Mouse (Mus musculus): ENCODE data around the gene Olfr1290. TPM values are rescaled to one million over a fixed set of nuclear protein-coding genes. Genes with fewer than 3 reads are reported as not detected.

Olfr1290 gene
- polyA plus RNA-seq (2015; fragmentation: Nextera tagmentation; extraction: Ambion mirVana): not detected in 2 replicates

DNA sequence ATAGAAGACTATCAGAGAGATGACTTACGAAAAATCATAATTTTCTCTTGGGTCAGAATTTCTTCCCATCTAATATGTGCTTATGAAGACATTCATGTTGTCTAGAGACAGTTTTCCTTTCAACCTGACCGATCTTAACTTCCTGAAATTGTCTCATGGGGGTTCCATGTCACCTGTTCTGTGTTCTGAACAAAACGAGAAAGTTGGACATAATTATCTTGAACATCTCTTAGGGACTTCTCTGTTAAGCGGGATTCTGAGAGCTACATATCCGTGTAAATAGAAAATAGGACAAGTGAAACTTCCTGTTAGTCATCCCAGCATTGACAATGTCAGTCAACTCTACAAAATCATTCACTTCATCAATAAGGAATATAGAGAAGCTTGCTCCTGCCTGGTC is at the start of gene Olfr1290:
TSS of gene Olfr1290 (minus strand) at position 101 of the 400 bp plus-strand sequence.
- H3K4me2 ChIP-seq (ENCODE audit: low read length): no peak within 1 kb of the TSS
- H3K27me3 ChIP-seq (ENCODE audit: control insufficient read depth, insufficient read depth, low read depth, low read length): no peaks in the 10 kb centered on the region
- H3K9me3 ChIP-seq (replicated peaks; ENCODE audit: control insufficient read depth, low read length, poor library complexity, severe bottlenecking): no peaks in the 10 kb centered on the region
- H3K4me3 ChIP-seq (ENCODE audit: low read depth, low read length): no peak within 1 kb of the TSS
- H3K4me1 ChIP-seq (ENCODE audit: control insufficient read depth, insufficient read depth, low read length): no peaks in the 10 kb centered on the region
- no peak for ATAC-seq
- 82% methylated on average over 5 of the region's 5 CpGs for WGBS
- no peak within 1 kb of the TSS for H3K27ac ChIP-seq (ENCODE audit: low read length)
- no peaks in the 10 kb centered on the region for H3K36me3 ChIP-seq (ENCODE audit: control insufficient read depth, insufficient read depth, low read length)
- H3K9ac ChIP-seq (ENCODE audit: low read depth, low read length): no peak within 1 kb of the TSS

DNA sequence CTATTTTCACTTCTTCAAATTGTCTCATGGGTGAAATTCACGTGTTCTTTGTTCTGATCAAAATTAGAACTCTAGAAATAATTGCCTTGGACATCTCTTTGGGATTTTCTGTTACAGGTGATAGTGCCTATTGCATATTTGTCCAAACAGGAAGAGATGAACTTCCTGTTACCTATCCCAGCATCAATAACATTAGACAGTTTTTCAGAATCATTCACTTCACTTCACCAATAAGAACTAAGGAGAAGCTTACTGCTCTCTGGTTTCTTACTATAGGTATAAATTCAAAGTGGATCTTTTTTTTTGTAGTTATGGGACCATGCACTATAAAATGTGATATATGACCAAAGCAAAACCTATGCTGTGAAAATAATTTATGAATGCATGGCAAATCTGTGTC is 46.6 kb upstream of the Olfr1290 start, which contains the start of gene Olfr1294:
TSS of gene Olfr1294 (minus strand) at position 101 of the 400 bp plus-strand sequence.
- Histone ChIP-seq H3K9me3 (replicated peaks; ENCODE audit: control insufficient read depth, low read length, poor library complexity, severe bottlenecking) (no peaks in the 10 kb centered on the region), H3K4me3 (ENCODE audit: low read depth, low read length) (no peak within 1 kb of the TSS), H3K36me3 (ENCODE audit: control insufficient read depth, insufficient read depth, low read length) (no peaks in the 10 kb centered on the region), H3K4me1 (ENCODE audit: control insufficient read depth, insufficient read depth, low read length) (no peaks in the 10 kb centered on the region), H3K27ac (ENCODE audit: low read length) (no peak within 1 kb of the TSS), H3K4me2 (ENCODE audit: low read length) (no peak within 1 kb of the TSS), H3K27me3 (ENCODE audit: control insufficient read depth, insufficient read depth, low read depth, low read length) (no peaks in the 10 kb centered on the region), H3K9ac (ENCODE audit: low read depth, low read length) (no peak within 1 kb of the TSS)
- WGBS: 57% methylated on average over 1 of the region's 1 CpGs
- ATAC-seq: no peak

DNA sequence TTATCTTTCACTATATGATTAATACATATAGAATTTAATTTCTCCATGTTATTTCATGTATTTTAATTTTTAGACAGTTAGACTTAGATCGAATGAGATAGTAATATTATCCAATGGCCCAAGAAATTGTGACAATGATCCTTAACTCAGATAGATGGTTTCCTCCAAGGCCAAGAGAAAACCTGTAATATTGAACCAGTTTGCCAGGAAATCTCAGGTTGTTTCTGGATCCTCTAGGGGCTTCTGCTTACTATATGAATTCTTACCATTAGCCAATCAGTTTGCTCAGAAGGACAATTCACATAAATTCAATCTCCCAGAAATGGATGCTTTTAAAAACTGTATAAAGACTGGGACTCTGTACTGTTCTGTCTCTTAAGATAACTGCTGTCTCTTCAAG is 31.3 kb upstream of the Olfr1290 start, which contains the start of gene Olfr1293-ps:
TSS of gene Olfr1293-ps (plus strand) at position 301 of the 400 bp plus-strand sequence.
- 95% methylated on average over 1 of the region's 1 CpGs for WGBS
- Histone ChIP-seq H3K9ac (ENCODE audit: low read depth, low read length) (no peak within 1 kb of the TSS), H3K27ac (ENCODE audit: low read length) (no peak within 1 kb of the TSS), H3K4me3 (ENCODE audit: low read depth, low read length) (no peak within 1 kb of the TSS), H3K4me1 (ENCODE audit: control insufficient read depth, insufficient read depth, low read length) (no peaks in the 10 kb centered on the region), H3K36me3 (ENCODE audit: control insufficient read depth, insufficient read depth, low read length) (no peaks in the 10 kb centered on the region), H3K27me3 (ENCODE audit: control insufficient read depth, insufficient read depth, low read depth, low read length) (no peaks in the 10 kb centered on the region), H3K4me2 (ENCODE audit: low read length) (no peak within 1 kb of the TSS), H3K9me3 (replicated peaks; ENCODE audit: control insufficient read depth, low read length, poor library complexity, severe bottlenecking) (no peaks in the 10 kb centered on the region)
- no peak for ATAC-seq

DNA sequence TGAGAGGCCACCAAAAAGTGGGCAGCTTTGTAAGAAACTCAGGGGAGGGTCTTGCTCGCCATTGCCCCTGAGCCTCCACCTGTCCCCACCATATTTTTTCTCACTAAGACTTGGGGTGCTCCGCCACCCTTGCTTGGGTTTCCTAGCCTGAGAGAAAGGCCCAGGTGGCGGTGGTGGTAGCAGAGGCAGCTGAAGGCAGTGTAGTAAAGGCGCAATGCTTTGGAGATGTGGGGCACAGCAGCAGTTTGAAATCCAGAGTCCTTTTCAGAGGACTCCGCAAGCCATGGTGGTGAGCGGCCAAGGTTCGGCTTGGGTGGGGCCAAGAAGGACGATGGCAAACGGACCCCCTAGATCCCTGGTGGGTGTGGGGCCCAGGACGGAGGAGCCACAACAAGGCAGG is 23.8 kb upstream of the Olfr1290 start:
- no peak overlapping the region for H3K4me3 ChIP-seq (ENCODE audit: low read depth, low read length)
- ATAC-seq: no peak
- H3K4me2 ChIP-seq (ENCODE audit: low read length): no peak overlapping the region
- H3K27ac ChIP-seq (ENCODE audit: low read length): no peak overlapping the region
- H3K9ac ChIP-seq (ENCODE audit: low read depth, low read length): no peak overlapping the region
- H3K36me3 ChIP-seq (ENCODE audit: control insufficient read depth, insufficient read depth, low read length): no peaks in the 10 kb centered on the region
- H3K9me3 ChIP-seq (replicated peaks; ENCODE audit: control insufficient read depth, low read length, poor library complexity, severe bottlenecking): no peaks in the 10 kb centered on the region
- 91% methylated on average over 10 of the region's 10 CpGs for WGBS
- H3K27me3 ChIP-seq (ENCODE audit: control insufficient read depth, insufficient read depth, low read depth, low read length): no peaks in the 10 kb centered on the region
- no peaks in the 10 kb centered on the region for H3K4me1 ChIP-seq (ENCODE audit: control insufficient read depth, insufficient read depth, low read length)

DNA sequence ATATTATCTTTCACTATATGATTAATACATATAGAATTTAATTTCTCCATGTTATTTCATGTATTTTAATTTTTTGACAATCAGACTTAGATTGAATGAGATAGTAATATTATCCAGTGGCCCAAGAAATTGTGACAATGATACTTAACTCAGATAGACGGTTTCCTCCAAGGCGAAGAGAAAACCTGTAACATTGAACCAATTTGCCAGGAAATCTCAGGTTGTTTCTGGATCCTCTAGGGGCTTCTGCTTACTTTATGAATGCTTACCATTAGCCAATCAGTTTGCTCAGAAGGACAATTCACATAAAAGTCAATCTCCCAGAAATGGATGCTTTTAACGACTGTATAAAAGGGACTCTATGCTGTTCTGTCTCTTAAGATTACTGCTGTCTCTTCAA is 3.3 kb upstream of the Olfr1290 start, which contains the start of gene Olfr1291-ps1:
TSS of gene Olfr1291-ps1 (plus strand) at position 301 of the 400 bp plus-strand sequence.
- ATAC-seq: no peak
- Histone ChIP-seq H3K4me1 (ENCODE audit: control insufficient read depth, insufficient read depth, low read length) (no peaks in the 10 kb centered on the region), H3K4me3 (ENCODE audit: low read depth, low read length) (no peak within 1 kb of the TSS)

DNA sequence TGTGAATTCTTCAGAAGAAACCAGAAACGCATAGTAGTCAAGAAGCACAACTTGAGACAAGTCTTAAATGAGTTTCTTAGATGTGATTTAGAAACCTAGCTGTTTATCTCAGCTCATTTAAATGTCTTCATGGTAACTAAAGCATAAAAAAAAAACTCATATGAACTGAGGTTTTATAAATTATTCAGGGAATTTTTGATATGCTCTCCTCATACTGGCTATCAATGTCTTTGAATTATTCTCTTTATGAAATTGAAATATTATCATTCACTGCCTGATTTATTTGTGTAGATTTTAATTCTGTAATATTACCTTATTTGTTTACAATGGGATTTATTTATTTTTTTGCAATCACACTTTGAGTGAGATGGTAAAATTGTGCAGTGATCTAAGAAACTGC is 13.1 kb downstream of the Olfr1290 start, which contains the start of gene Olfr1289:
TSS of gene Olfr1289 (plus strand) at position 301 of the 400 bp plus-strand sequence.
- H3K4me3 ChIP-seq (ENCODE audit: low read depth, low read length): no peak within 1 kb of the TSS
- no peak within 1 kb of the TSS for H3K27ac ChIP-seq (ENCODE audit: low read length)
- H3K4me1 ChIP-seq (ENCODE audit: control insufficient read depth, insufficient read depth, low read length): no peaks in the 10 kb centered on the region
- no peak within 1 kb of the TSS for H3K9ac ChIP-seq (ENCODE audit: low read depth, low read length)
- H3K27me3 ChIP-seq (ENCODE audit: control insufficient read depth, insufficient read depth, low read depth, low read length): no peaks in the 10 kb centered on the region
- no peaks in the 10 kb centered on the region for H3K36me3 ChIP-seq (ENCODE audit: control insufficient read depth, insufficient read depth, low read length)
- no peaks in the 10 kb centered on the region for H3K9me3 ChIP-seq (replicated peaks; ENCODE audit: control insufficient read depth, low read length, poor library complexity, severe bottlenecking)
- no peak within 1 kb of the TSS for H3K4me2 ChIP-seq (ENCODE audit: low read length)
- 60% methylated on average over 1 of the region's 1 CpGs for WGBS
- ATAC-seq: no peak

More for the DNA sequence above, 3.3 kb upstream of the Olfr1290 start, which contains the start of gene Olfr1291-ps1:
- WGBS: 95% methylated on average over 3 of the region's 3 CpGs
- Histone ChIP-seq H3K27ac (ENCODE audit: low read length) (no peak within 1 kb of the TSS), H3K36me3 (ENCODE audit: control insufficient read depth, insufficient read depth, low read length) (no peaks in the 10 kb centered on the region), H3K9ac (ENCODE audit: low read depth, low read length) (no peak within 1 kb of the TSS), H3K9me3 (replicated peaks; ENCODE audit: control insufficient read depth, low read length, poor library complexity, severe bottlenecking) (no peaks in the 10 kb centered on the region), H3K27me3 (ENCODE audit: control insufficient read depth, insufficient read depth, low read depth, low read length) (no peaks in the 10 kb centered on the region), H3K4me2 (ENCODE audit: low read length) (no peak within 1 kb of the TSS)

DNA sequence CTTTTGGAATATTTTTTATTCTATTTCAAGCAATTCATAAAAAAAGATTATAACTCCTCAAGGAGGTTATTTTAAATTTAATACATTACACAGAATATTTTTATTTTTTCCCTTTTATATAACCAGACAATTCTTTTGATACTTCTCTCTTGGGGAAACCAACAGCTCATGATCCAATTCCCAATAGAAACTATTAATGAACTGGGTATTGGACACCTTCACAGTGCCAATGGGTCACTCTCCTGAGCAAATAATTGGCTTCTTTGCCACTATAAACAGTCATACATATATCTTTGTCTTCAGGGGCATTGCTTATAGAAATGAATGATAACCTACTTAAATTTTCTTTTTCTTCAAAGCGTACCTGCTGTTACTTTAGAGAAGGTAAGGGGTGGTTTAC is 19.8 kb downstream of the Olfr1290 start, which contains the start of gene Olfr1288:
TSS of gene Olfr1288 (plus strand) at position 301 of the 400 bp plus-strand sequence.
- no peak within 1 kb of the TSS for H3K4me3 ChIP-seq (ENCODE audit: low read depth, low read length)

DNA sequence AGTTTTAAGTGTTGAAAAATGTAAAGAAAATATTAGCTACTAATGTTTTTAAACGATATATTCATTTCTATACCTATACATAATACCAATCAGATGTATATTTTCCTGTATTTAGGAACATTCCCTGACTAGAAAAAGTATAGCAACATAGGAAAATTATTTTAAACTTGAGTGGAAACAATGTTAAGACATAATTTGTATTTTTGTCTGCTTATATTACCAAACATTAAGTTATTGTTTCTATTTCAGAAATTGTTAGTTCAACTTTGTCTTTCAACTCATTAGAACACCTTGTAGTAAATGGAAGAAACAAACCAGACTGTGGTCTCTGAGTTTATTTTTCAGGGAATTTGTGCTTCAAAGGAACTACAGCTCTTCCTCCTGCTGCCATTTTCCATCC is 44.8 kb downstream of the Olfr1290 start, which contains the start of gene Olfr1287:
TSS of gene Olfr1287 (plus strand) at position 301 of the 400 bp plus-strand sequence.
- 73% methylated on average over 1 of the region's 1 CpGs for WGBS
- Histone ChIP-seq H3K9ac (ENCODE audit: low read depth, low read length) (no peak within 1 kb of the TSS), H3K36me3 (ENCODE audit: control insufficient read depth, insufficient read depth, low read length) (no peaks in the 10 kb centered on the region), H3K4me3 (ENCODE audit: low read depth, low read length) (no peak within 1 kb of the TSS), H3K27me3 (ENCODE audit: control insufficient read depth, insufficient read depth, low read depth, low read length) (no peaks in the 10 kb centered on the region), H3K9me3 (replicated peaks; ENCODE audit: control insufficient read depth, low read length, poor library complexity, severe bottlenecking) (no peaks in the 10 kb centered on the region), H3K27ac (ENCODE audit: low read length) (no peak within 1 kb of the TSS), H3K4me2 (ENCODE audit: low read length) (no peak within 1 kb of the TSS), H3K4me1 (ENCODE audit: control insufficient read depth, insufficient read depth, low read length) (no peaks in the 10 kb centered on the region)
- no peak for ATAC-seq

More for the DNA sequence above, 19.8 kb downstream of the Olfr1290 start, which contains the start of gene Olfr1288:
- WGBS: 95% methylated on average over 1 of the region's 1 CpGs
- no peak for ATAC-seq
- H3K27ac ChIP-seq (ENCODE audit: low read length): no peak within 1 kb of the TSS
- no peaks in the 10 kb centered on the region for H3K36me3 ChIP-seq (ENCODE audit: control insufficient read depth, insufficient read depth, low read length)
- H3K27me3 ChIP-seq (ENCODE audit: control insufficient read depth, insufficient read depth, low read depth, low read length): no peaks in the 10 kb centered on the region
- no peaks in the 10 kb centered on the region for H3K9me3 ChIP-seq (replicated peaks; ENCODE audit: control insufficient read depth, low read length, poor library complexity, severe bottlenecking)
- H3K9ac ChIP-seq (ENCODE audit: low read depth, low read length): no peak within 1 kb of the TSS
- H3K4me1 ChIP-seq (ENCODE audit: control insufficient read depth, insufficient read depth, low read length): no peaks in the 10 kb centered on the region
- H3K4me2 ChIP-seq (ENCODE audit: low read length): no peak within 1 kb of the TSS

Data from midbrain, embryonic 16.5 days (tissue).